Mouse (Mus musculus): ENCODE measurements around the gene Ccdc186.
A peak's percentile ranks its signal among the peaks of the same experiment; 100 is the strongest.

Ccdc186 gene

GRCm38 (mm10) chr19:56821798-56822447 is at the start of gene Ccdc186:
Gene Ccdc186 (minus strand): TSS chr19:56822190.
- peak; percentile 97 to 98 for DNase-seq (ENCODE audit: low spot score in 2 of 2)

- no peak for DNase-seq (ENCODE audit: low spot score in 2 of 2)
Measured at GRCm38 (mm10) chr19:56867701-56868100, 45.7 kb upstream of the Ccdc186 start.

- no peak for DNase-seq (ENCODE audit: low spot score in 2 of 2)
Measured at GRCm38 (mm10) chr19:56856455-56856854, 34.5 kb upstream of the Ccdc186 start.

- DNase-seq (ENCODE audit: low spot score in 2 of 2), result no peak
Measured at GRCm38 (mm10) chr19:56852590-56852989, 30.6 kb upstream of the Ccdc186 start.

GRCm38 (mm10) chr19:56842974-56843373 is 21.0 kb upstream of the Ccdc186 start:
- DNase-seq (ENCODE audit: low spot score in 2 of 2), result no peak

GRCm38 (mm10) chr19:56838942-56839706 is 17.1 kb upstream of the Ccdc186 start:
- DNase-seq (ENCODE audit: low spot score in 2 of 2), result no peak

- DNase-seq (ENCODE audit: low spot score in 2 of 2), result no peak
Measured at GRCm38 (mm10) chr19:56835340-56835739, 13.3 kb upstream of the Ccdc186 start.

- DNase-seq (ENCODE audit: low spot score in 2 of 2), result no peak
Measured at GRCm38 (mm10) chr19:56830163-56830562, 8.2 kb upstream of the Ccdc186 start.

- no peak for DNase-seq (ENCODE audit: low spot score in 2 of 2)
Measured at GRCm38 (mm10) chr19:56829267-56829666, 7.3 kb upstream of the Ccdc186 start.

GRCm38 (mm10) chr19:56828305-56828704 is 6.3 kb upstream of the Ccdc186 start:
- no peak for DNase-seq (ENCODE audit: low spot score in 2 of 2)

- no peak for DNase-seq (ENCODE audit: low spot score in 2 of 2)
Measured at GRCm38 (mm10) chr19:56826047-56826631, 4.1 kb upstream of the Ccdc186 start, which contains the start of gene Tdrd1. Gene Tdrd1 (plus strand): TSS chr19:56826209.

- DNase-seq (ENCODE audit: low spot score in 2 of 2), result no peak
Measured at GRCm38 (mm10) chr19:56822448-56822836, 452 bp upstream of the Ccdc186 start.

GRCm38 (mm10) chr19:56821040-56821797 is 771 bp downstream of the Ccdc186 start:
- DNase-seq (ENCODE audit: low spot score in 2 of 2), result peak in 1 of 2 experiments; percentile 34

- DNase-seq (ENCODE audit: low spot score in 2 of 2), result peak; percentile 21 to 31
Measured at GRCm38 (mm10) chr19:56817851-56818526, 4.0 kb downstream of the Ccdc186 start.

GRCm38 (mm10) chr19:56813360-56813759 is 8.6 kb downstream of the Ccdc186 start:
- no peak for DNase-seq (ENCODE audit: low spot score in 2 of 2)

- peak; percentile 33 to 53 for DNase-seq (ENCODE audit: low spot score in 2 of 2)
Measured at GRCm38 (mm10) chr19:56811590-56811989, 10.4 kb downstream of the Ccdc186 start.

- DNase-seq (ENCODE audit: low spot score in 2 of 2), result no peak
Measured at GRCm38 (mm10) chr19:56810641-56811146, 11.3 kb downstream of the Ccdc186 start.

- DNase-seq (ENCODE audit: low spot score in 2 of 2), result no peak
Measured at GRCm38 (mm10) chr19:56808771-56809170, 13.2 kb downstream of the Ccdc186 start.

- no peak for DNase-seq (ENCODE audit: low spot score in 2 of 2)
Measured at GRCm38 (mm10) chr19:56807122-56807521, 14.9 kb downstream of the Ccdc186 start.

GRCm38 (mm10) chr19:56805366-56805765 is 16.6 kb downstream of the Ccdc186 start:
- no peak for DNase-seq (ENCODE audit: low spot score in 2 of 2)

- DNase-seq (ENCODE audit: low spot score in 2 of 2), result no peak
Measured at GRCm38 (mm10) chr19:56802352-56802746, 19.6 kb downstream of the Ccdc186 start.
